Mouse (Mus musculus): Measurements from ENCODE around the gene Acsl1. TPM values are rescaled to one million over a fixed set of nuclear protein-coding genes. Genes with fewer than 3 reads are reported as not detected.

The Acsl1 gene
- polyA plus RNA-seq, 1 experiment from 2014 or later = 21.2 TPM

- Histone ChIP-seq H3K27me3 (ENCODE audit: insufficient read depth, poor library complexity, severe bottlenecking) (no peaks in the 10 kb centered on the region), H3K4me3 (no peak overlapping the region), H3K4me1 (no peaks in the 10 kb centered on the region), H3K9me3 (no peaks in the 10 kb centered on the region), H3K27ac (no peak overlapping the region), H3K36me3 (peaks cover 23% of the 10 kb centered on the region; the same call in 1 of the 2 replicates)
- no peak for DNase-seq (ENCODE audit: low spot score)
- WGBS = 83% methylated on average over 10 of the region's 10 CpGs
Measured at GRCm38 (mm10) chr8:46526821-46527220, 56.0 kb downstream of the Acsl1 start.

DNA sequence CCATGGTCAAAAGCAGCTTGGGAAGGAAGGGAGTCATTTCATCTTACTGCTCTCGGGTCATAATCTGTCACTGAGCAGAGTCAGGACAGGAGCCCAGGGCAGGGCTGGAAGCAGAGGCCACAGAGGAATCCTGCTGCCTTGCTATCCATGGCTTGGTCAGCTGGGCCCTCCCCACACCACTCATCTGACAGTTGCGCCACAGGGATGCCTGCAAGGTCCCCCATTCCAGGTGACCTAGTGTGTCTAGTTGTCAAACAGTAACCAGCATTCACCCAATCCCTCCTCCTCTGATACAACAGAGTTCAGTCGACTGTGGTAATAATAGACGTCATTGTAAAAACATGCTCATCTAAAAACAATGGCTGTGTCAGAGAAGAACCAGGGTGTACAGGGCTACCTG lies 58.7 kb downstream of the Acsl1 start:
- 73% methylated on average over 4 of the region's 4 CpGs for WGBS
- H3K9me3 ChIP-seq = no peaks in the 10 kb centered on the region
- no peak overlapping the region for H3K27ac ChIP-seq
- H3K36me3 ChIP-seq = peaks cover 41% of the 10 kb centered on the region
- no peaks in the 10 kb centered on the region for H3K4me1 ChIP-seq
- no peak overlapping the region for H3K4me3 ChIP-seq
- no peak for DNase-seq (ENCODE audit: low spot score)
- H3K27me3 ChIP-seq (ENCODE audit: insufficient read depth, poor library complexity, severe bottlenecking) = no peaks in the 10 kb centered on the region

GRCm38 (mm10) chr8:46530541-46530940 lies 59.7 kb downstream of the Acsl1 start:
- DNase-seq (ENCODE audit: low spot score) = no peak
- 48% methylated on average over 4 of the region's 4 CpGs for WGBS
- no peaks in the 10 kb centered on the region for H3K4me1 ChIP-seq
- H3K9me3 ChIP-seq = no peaks in the 10 kb centered on the region
- no peaks in the 10 kb centered on the region for H3K27me3 ChIP-seq (ENCODE audit: insufficient read depth, poor library complexity, severe bottlenecking)
- no peak overlapping the region for H3K4me3 ChIP-seq
- 0 out of 2 replicates have a peak overlapping the region, but pooled peaks have one; percentile 2 for H3K27ac ChIP-seq
- peaks cover 50% of the 10 kb centered on the region for H3K36me3 ChIP-seq

DNA sequence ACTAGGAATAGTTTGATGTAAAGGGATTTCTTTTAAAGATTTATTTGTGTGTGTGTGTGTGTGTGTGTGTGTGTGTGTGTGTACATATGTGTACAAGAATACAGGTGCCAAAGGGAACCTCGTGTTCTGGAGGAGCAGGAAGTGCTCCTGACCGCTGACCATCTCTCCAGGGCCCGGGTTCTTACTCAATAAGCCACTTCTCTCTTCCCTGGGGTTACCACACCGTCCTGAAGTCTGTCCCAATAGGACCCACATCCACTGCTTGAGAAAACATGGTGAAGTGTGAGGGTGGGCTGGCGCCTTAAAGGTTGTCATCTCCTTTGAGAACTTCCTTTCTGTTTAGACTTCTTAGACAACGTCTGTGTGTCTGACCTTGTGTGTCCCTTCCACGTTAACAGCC lies 63.1 kb downstream of the Acsl1 start:
- DNase-seq (ENCODE audit: low spot score) = no peak
- no peaks in the 10 kb centered on the region for H3K27me3 ChIP-seq (ENCODE audit: insufficient read depth, poor library complexity, severe bottlenecking)
- 79% methylated on average over 7 of the region's 7 CpGs for WGBS
- H3K9me3 ChIP-seq = no peaks in the 10 kb centered on the region
- no peak overlapping the region for H3K4me3 ChIP-seq
- peaks cover 53% of the 10 kb centered on the region for H3K36me3 ChIP-seq
- no peaks in the 10 kb centered on the region for H3K4me1 ChIP-seq
- no peak overlapping the region for H3K27ac ChIP-seq

GRCm38 (mm10) chr8:46539701-46540100 lies 68.9 kb downstream of the Acsl1 start:
- no peaks in the 10 kb centered on the region for H3K4me1 ChIP-seq
- H3K4me3 ChIP-seq = no peak overlapping the region
- no peaks in the 10 kb centered on the region for H3K9me3 ChIP-seq
- DNase-seq (ENCODE audit: low spot score) = no peak
- 75% methylated on average over 5 of the region's 5 CpGs for WGBS
- no peaks in the 10 kb centered on the region for H3K27me3 ChIP-seq (ENCODE audit: insufficient read depth, poor library complexity, severe bottlenecking)
- peaks cover 15% of the 10 kb centered on the region for H3K36me3 ChIP-seq
- no peak overlapping the region for H3K27ac ChIP-seq

- Histone ChIP-seq H3K27ac (no peak overlapping the region), H3K4me3 (no peak overlapping the region), H3K36me3 (no peaks in the 10 kb centered on the region), H3K4me1 (0 out of 2 replicates have a peak, but pooled peaks cover 8% of the 10 kb centered on the region), H3K9me3 (no peaks in the 10 kb centered on the region), H3K27me3 (ENCODE audit: insufficient read depth, poor library complexity, severe bottlenecking) (no peaks in the 10 kb centered on the region)
- DNase-seq (ENCODE audit: low spot score) = no peak
- 81% methylated on average over 7 of the region's 7 CpGs for WGBS
Measured at GRCm38 (mm10) chr8:46543191-46543590, 72.4 kb downstream of the Acsl1 start.

DNA sequence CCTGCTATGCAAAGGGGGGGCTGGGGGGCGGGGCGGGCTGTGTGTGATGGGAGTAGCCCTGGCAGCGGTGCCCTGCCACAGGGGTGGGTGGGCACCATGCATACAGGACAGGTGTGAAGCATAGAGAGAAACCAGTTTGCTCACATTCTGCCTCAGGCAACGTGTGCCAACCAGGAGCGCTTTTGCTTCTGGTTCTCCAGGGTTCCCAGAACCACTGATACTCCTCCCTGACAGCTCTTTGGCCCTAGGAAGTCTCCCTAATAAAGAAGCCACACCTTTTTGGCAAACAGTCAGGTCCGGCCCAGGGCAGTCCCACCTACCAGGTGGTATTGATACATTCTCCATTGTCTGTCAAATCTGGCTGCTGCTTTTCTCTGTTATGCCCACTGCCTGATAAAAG lies 72.8 kb downstream of the Acsl1 start:
- WGBS = 74% methylated on average over 6 of the region's 6 CpGs
- DNase-seq (ENCODE audit: low spot score) = no peak

DNA sequence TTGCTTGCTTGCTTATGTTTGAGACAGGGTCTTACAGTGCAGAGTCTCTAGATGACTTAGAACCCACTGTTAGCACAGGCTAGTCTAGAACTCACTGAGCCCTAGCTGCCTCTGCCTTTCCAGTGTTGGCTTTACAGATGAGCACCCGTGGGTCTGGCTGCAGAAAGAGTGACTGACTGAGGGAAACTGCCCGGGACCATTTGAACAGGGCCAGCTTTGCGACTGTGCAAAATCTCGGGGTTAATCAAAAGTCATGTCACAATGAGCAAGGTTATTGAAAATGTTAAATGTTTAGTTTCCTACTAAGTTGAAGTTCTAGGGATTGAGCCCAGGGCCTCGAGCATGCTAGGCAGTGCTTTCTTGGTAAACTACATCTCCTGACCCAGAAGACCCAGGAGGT lies 75.0 kb downstream of the Acsl1 start:
- H3K27ac ChIP-seq = peak overlapping the region; percentile 22; the same call in 1 of the 2 replicates
- no peak for DNase-seq (ENCODE audit: low spot score)

More for the DNA sequence above, 72.8 kb downstream of the Acsl1 start:
- Histone ChIP-seq H3K27ac (no peak overlapping the region), H3K36me3 (no peaks in the 10 kb centered on the region), H3K9me3 (no peaks in the 10 kb centered on the region), H3K4me3 (no peak overlapping the region), H3K27me3 (ENCODE audit: insufficient read depth, poor library complexity, severe bottlenecking) (no peaks in the 10 kb centered on the region), H3K4me1 (0 out of 2 replicates have a peak, but pooled peaks cover 8% of the 10 kb centered on the region)

DNA sequence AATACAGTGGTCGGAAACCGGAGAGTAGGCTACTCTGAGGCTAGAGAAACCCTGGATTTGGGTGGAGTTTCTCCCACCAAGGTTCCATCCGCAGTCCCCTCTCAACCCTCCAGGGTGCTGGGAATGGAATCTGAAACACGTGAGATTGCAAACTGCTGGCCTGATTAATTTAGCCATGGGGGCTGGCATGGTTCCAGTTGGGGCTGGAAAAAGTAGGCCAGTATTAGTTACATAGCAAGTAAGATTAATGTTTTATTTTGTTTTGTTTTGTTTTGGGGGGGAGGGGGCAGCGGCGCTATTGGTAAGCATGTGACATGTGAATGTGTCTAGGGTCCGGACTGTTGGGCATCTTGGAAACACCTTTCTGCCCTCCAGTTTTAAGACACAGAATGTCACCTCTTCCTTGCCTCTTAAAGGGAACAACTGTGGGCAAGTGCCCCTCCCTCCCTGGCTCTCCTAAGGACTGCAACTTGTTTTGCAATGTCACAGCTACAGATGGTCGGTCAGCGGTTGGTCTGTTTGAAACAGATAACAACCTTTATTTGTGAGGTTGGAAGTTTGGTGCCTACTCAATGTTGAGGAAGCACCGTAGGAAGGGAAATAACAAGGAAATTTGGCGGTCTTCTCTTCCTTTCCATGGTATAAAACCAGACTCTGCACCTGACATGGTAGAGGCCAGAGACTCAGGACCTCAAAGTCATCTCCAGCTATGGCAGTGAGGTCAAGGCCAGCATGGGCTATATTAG lies 75.8 kb downstream of the Acsl1 start:
- peak overlapping the region; percentile 42; the same call in 1 of the 2 replicates for H3K27ac ChIP-seq
- H3K4me1 ChIP-seq = 0 out of 2 replicates have a peak, but pooled peaks cover 10% of the 10 kb centered on the region
- WGBS = 64% methylated on average over 11 of the region's 11 CpGs
- H3K4me3 ChIP-seq = no peak overlapping the region
- peak; percentile 86 for DNase-seq (ENCODE audit: low spot score)
- no peaks in the 10 kb centered on the region for H3K27me3 ChIP-seq (ENCODE audit: insufficient read depth, poor library complexity, severe bottlenecking)
- H3K36me3 ChIP-seq = no peaks in the 10 kb centered on the region
- no peaks in the 10 kb centered on the region for H3K9me3 ChIP-seq

More for the DNA sequence above, 75.0 kb downstream of the Acsl1 start:
- H3K27me3 ChIP-seq (ENCODE audit: insufficient read depth, poor library complexity, severe bottlenecking) = no peaks in the 10 kb centered on the region
- H3K36me3 ChIP-seq = no peaks in the 10 kb centered on the region
- H3K9me3 ChIP-seq = no peaks in the 10 kb centered on the region
- no peak overlapping the region for H3K4me3 ChIP-seq
- WGBS = 81% methylated on average over 5 of the region's 5 CpGs
- 0 out of 2 replicates have a peak, but pooled peaks cover 8% of the 10 kb centered on the region for H3K4me1 ChIP-seq

GRCm38 (mm10) chr8:46547245-46547644 lies 76.4 kb downstream of the Acsl1 start:
- DNase-seq (ENCODE audit: low spot score) = no peak
- H3K4me3 ChIP-seq = no peak overlapping the region
- H3K27me3 ChIP-seq (ENCODE audit: insufficient read depth, poor library complexity, severe bottlenecking) = no peaks in the 10 kb centered on the region
- 47% methylated on average over 4 of the region's 4 CpGs for WGBS
- peaks cover 11% of the 10 kb centered on the region; the same call in 1 of the 2 replicates for H3K4me1 ChIP-seq
- peak overlapping the region; percentile 42; the same call in 1 of the 2 replicates for H3K27ac ChIP-seq
- H3K36me3 ChIP-seq = no peaks in the 10 kb centered on the region
- H3K9me3 ChIP-seq = no peaks in the 10 kb centered on the region

- WGBS = 78% methylated on average over 8 of the region's 8 CpGs
- H3K27ac ChIP-seq = no peak overlapping the region
- H3K4me1 ChIP-seq = peaks cover 19% of the 10 kb centered on the region
- DNase-seq (ENCODE audit: low spot score) = no peak
- no peaks in the 10 kb centered on the region for H3K27me3 ChIP-seq (ENCODE audit: insufficient read depth, poor library complexity, severe bottlenecking)
- 0 out of 2 replicates have a peak, but pooled peaks cover 4% of the 10 kb centered on the region for H3K36me3 ChIP-seq
- H3K4me3 ChIP-seq = no peak overlapping the region
- H3K9me3 ChIP-seq = no peaks in the 10 kb centered on the region
Measured at GRCm38 (mm10) chr8:46550058-46550457, 79.2 kb downstream of the Acsl1 start.

DNA sequence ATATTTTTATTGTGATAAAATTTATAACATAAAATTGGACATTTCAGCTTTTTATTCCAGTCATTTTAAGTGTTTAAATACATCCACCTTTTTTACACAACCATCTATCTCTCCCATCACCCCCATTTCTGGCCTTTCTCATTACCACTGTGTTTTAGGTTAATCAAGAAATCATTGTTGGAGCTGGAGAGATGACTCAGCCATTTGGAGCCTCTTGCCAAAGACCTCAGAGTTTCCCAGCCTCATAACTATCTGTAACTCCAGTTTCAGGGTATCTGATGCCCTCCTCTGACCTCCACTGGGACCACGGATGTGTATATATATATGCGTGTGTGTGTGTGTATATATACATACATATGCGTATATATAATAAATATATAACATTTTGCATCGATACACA lies 80.2 kb downstream of the Acsl1 start:
- no peak for DNase-seq (ENCODE audit: low spot score)

DNA sequence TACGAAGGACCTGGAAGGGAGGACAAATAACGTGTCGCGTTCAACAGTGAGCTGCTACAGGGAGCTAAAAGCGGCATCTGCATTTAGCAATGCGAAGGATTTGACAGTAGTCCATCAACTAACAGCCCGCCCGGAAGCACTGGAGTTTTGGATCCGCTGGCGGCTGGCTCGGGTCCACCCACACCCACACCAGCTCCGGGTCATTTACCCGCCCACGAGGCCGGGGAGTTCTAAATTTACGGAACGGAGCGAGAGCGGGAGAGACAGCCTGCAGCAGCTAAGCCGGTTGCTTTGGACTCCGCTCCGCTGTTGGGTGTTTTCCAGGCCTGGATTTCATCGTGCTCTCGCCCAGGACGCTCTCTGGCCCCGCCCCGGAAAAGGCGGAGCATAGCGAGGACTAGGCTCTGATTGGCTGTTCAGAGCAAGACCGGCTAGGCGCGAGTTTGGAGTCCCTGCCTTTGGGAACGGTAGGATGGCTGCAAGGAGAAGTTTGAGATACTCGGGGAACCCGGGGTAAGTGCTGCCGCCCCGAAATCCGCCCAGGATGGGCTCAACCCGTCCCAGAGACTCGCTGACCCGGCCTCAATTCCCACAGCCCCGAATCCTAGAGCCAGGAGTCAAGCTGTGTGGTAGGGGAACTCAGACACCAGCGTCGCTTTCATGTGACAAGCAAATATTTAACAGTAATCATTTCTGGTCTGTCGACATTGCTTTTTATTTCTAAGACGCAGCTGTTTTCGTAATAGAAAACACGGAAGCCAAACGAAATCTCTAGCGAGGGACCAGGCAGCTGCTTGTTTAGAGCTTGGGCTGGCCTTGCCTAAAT lies 81.0 kb downstream of the Acsl1 start, which contains the start of gene Cenpu:
Gene Cenpu (plus strand): TSS at position 414 of the 826 bp plus-strand sequence.
- no peaks in the 10 kb centered on the region for H3K27me3 ChIP-seq (ENCODE audit: insufficient read depth, poor library complexity, severe bottlenecking)
- H3K4me3 ChIP-seq = peak within 1 kb of the TSS; percentile 89
- WGBS = under 1% methylated on average over 50 of the region's 50 CpGs
- H3K36me3 ChIP-seq = peaks cover 10% of the 10 kb centered on the region
- H3K4me1 ChIP-seq = peaks cover 14% of the 10 kb centered on the region
- DNase-seq (ENCODE audit: low spot score) = peak; percentile 100
- peak within 1 kb of the TSS; percentile 83 for H3K27ac ChIP-seq
- no peaks in the 10 kb centered on the region for H3K9me3 ChIP-seq

More for the DNA sequence above, 80.2 kb downstream of the Acsl1 start:
- no peaks in the 10 kb centered on the region for H3K27me3 ChIP-seq (ENCODE audit: insufficient read depth, poor library complexity, severe bottlenecking)
- H3K9me3 ChIP-seq = no peaks in the 10 kb centered on the region
- H3K4me3 ChIP-seq = peak overlapping the region; percentile 89
- H3K4me1 ChIP-seq = peaks cover 19% of the 10 kb centered on the region
- H3K27ac ChIP-seq = peak overlapping the region; percentile 83
- WGBS = 46% methylated on average over 4 of the region's 4 CpGs
- H3K36me3 ChIP-seq = peaks cover 4% of the 10 kb centered on the region

Measured in heart, embryonic 10.5 days (tissue).